Mouse (Mus musculus) hindbrain, embryonic 12.5 days (tissue): Measurements from ENCODE around the gene Grb2. TPM values are rescaled to one million over a fixed set of nuclear protein-coding genes. Genes with fewer than 3 reads are reported as not detected.

Experiments
- ATAC-seq: fragments of 200-750 bp; cut with Nextera tagmentation; 2 replicates; pipeline ENCODE4 v1.8.0; 2017; ENCODE audit warnings: moderate TSS enrichment; ENCODE audit not compliant: low FRiP score
- H3K27ac ChIP-seq: fragments of 300-500 bp; sonication (generic); 2 replicates; pipeline ENCODE4 v1.5.1; 2016; ENCODE audit warnings: mild to moderate bottlenecking
- H3K27me3 ChIP-seq: fragments of 300-500 bp; sonication (generic); 2 replicates; pipeline ENCODE4 v1.6.1; 2016; ENCODE audit warnings: mild to moderate bottlenecking
- H3K36me3 ChIP-seq: fragments of 300-500 bp; sonication (generic); 2 replicates; pipeline ENCODE4 v1.6.1; 2016; ENCODE audit warnings: mild to moderate bottlenecking
- H3K4me1 ChIP-seq: fragments of 300-500 bp; sonication (generic); 2 replicates; pipeline ENCODE4 v1.6.1; 2016
- H3K4me2 ChIP-seq: fragments of 300-500 bp; sonication (generic); replicated peaks from 2 replicates; pipeline ENCODE4 v1.6.1; 2016; ENCODE audit warnings: mild to moderate bottlenecking
- H3K4me3 ChIP-seq: fragments of 300-500 bp; sonication (generic); 2 replicates; pipeline ENCODE4 v1.5.1; 2016; ENCODE audit warnings: mild to moderate bottlenecking
- H3K9ac ChIP-seq: fragments of 300-500 bp; sonication (generic); 2 replicates; pipeline ENCODE4 v1.6.1; 2016; ENCODE audit warnings: mild to moderate bottlenecking, moderate library complexity
- H3K9me3 ChIP-seq: fragments of 300-500 bp; sonication (generic); replicated peaks from 2 replicates; pipeline ENCODE4 v1.6.1; 2016; ENCODE audit warnings: mild to moderate bottlenecking
- WGBS: fragments of 180-500 bp; shearing (Covaris S2); methylation state at CpG from one replicate; pipeline ENCODE4 v1.1.7; 2016; 5-methylcytosine and 5-hydroxymethylcytosine counted together
- polyA plus RNA-seq: library from polyadenylated mRNA; unstranded; fragments of >200 nt; fragmentation: Nextera tagmentation; extraction: Ambion mirVana; gene quantifications from 2 replicates; pipeline ENCODE4 v1.2.1, GENCODE M21; 2016

Grb2 gene
- polyA plus RNA-seq, 1 experiment from 2014 or later = 151 TPM

DNA sequence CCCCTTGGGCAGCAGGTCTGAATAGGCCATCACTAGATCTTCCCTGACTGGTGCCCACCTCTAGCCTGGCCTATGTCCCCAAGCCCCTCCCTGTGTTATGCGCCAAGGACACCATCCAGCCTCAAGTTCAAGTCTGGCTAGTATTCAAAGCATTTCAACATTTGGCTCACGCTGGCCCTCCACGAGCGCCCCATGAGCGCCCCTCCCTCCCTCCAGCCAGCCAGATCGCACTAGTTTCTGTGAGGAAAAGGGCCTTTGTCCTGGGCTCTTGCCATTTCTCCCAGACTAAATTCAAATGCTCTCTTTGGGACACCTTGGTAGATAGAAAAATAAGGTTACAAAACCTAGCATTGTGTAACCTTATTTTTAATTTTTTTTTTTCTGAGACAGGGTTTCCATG, 92.5 kb downstream of the Grb2 start:
- Histone ChIP-seq H3K4me1 (peaks cover 20% of the 10 kb centered on the region), H3K36me3 (peaks cover 46% of the 10 kb centered on the region), H3K27ac (no peak overlapping the region), H3K9ac (no peak overlapping the region), H3K4me2 (no peak overlapping the region), H3K27me3 (peaks cover 7% of the 10 kb centered on the region), H3K4me3 (no peak overlapping the region), H3K9me3 (no peaks in the 10 kb centered on the region)
- ATAC-seq = no peak
- WGBS = 94% methylated on average over 6 of the region's 6 CpGs

DNA sequence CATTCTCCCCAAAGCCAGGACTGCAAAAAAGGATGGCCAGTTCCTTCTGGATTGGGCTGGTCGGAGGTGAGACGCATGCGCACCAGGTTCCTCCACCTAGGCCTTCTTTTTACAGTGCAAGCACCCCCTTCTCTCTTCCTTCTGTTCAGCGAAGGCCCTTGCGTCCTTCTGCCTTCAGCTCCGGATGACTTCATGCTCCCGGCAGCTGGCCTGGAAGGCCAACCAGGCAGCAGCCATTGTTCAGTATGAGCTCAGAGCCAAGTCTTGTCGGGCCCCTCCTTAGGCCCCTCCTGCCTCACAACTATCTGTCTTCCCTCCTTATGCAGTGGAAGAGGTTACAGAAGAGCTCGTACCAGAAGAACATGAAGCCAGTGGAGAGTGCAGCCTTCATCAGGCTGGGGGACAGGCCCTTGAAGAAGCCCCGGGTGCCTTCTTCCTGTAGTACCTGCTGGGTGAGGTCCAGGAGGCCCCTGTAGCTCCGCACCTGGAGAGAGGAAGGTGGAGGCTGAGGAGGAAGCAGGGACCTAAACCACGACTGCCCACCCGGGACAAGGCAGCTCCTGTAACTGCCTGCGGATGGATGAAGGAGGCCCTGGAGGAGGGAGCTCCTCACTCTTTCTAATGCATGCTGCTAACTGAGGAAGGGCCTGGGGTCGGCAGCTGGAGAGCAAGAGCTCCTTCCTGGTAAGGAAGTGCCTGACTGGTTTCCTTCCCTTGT, 93.1 kb downstream of the Grb2 start:
- no peak overlapping the region for H3K4me2 ChIP-seq
- H3K36me3 ChIP-seq = peaks cover 40% of the 10 kb centered on the region
- H3K27ac ChIP-seq = no peak overlapping the region
- peaks cover 7% of the 10 kb centered on the region for H3K27me3 ChIP-seq
- H3K9ac ChIP-seq = no peak overlapping the region
- peaks cover 20% of the 10 kb centered on the region for H3K4me1 ChIP-seq
- H3K9me3 ChIP-seq = no peaks in the 10 kb centered on the region
- no peak overlapping the region for H3K4me3 ChIP-seq
- ATAC-seq = no peak
- WGBS = 86% methylated on average over 15 of the region's 15 CpGs

DNA sequence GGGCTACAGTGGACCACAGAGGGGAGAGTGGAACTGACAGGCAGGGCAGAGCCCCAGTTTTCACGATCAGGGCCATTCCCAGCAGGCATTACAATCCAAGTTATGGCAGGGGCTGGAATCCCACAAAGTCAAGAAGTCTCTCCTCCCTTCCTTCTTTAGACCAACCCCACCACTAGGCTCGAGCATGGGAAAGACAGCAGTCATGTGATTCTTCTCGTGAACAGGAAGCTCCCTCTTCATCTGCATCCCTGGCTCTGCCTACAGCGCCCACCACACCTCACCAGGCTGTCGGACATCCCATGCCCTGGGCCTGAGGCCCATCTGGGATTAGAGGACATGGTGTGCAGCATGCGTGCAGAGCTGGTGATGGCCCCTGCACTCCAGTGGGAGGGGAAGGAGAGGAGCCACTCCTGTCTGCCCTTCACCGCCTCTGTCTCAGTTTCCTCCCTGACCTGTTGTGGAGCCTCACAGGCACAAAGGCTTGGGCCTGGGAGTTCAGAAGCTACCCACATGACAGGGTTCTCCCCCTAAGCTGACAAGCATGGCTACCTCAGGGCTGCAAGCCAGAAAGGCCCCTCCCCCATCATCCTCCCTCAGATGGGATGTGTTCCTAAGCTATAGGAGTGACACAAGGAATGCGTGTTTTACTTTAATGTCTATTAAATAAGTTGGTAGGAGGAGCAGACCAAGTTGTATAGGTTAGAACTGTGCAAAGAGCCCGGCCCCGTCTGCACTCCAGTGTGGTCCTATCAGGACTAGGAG, 93.9 kb downstream of the Grb2 start:
- Histone ChIP-seq H3K4me3 (no peak overlapping the region), H3K9ac (no peak overlapping the region), H3K4me1 (peaks cover 20% of the 10 kb centered on the region), H3K36me3 (peaks cover 36% of the 10 kb centered on the region), H3K9me3 (no peaks in the 10 kb centered on the region), H3K27me3 (peaks cover 7% of the 10 kb centered on the region), H3K27ac (no peak overlapping the region), H3K4me2 (no peak overlapping the region)
- ATAC-seq = no peak
- 82% methylated on average over 10 of the region's 10 CpGs for WGBS

DNA sequence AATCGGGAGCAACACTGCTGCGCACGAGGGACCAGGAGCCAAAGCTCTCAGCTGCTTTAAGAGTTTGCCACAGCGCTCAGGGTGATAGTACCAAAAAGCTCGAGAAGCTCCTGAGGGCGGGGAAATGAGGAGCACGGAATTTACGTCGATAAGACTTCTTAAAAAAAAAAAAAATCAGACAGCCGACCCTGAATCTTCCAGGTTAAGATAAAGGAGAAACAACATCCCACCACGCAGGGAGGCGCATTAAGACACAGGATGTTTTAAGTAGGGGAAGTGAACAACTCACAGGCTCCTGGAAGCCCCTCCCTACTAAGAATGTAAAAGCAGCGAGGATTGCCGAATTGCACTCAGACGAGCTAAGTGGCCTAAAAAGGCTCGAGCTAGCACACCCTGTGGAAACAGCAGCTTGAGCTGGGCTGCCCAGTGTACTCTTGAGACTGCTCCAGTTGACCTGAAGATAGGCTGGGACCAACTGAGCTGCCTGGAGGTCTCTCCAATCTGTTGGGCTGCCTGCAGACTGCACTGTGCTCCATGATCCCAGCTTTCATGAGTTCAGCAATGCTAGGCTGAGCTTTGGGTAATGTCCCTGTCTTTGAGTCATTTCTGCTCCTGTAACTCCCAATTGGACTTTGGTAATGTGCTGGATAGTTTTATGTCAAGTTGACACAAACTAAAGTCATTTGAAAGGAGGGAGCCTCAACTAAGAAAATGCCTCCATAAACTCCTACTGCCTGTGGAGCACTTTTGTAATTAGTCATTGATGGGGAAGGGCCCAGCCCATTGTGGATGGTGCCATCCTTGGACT, 95.1 kb downstream of the Grb2 start:
- Histone ChIP-seq H3K36me3 (peaks cover 39% of the 10 kb centered on the region), H3K4me1 (peaks cover 20% of the 10 kb centered on the region), H3K27ac (0 out of 2 replicates have a peak overlapping the region, but pooled peaks have one; percentile 71), H3K9me3 (no peaks in the 10 kb centered on the region), H3K9ac (peak overlapping the region; percentile 68), H3K27me3 (peaks cover 7% of the 10 kb centered on the region), H3K4me2 (peak overlapping the region; percentile 89), H3K4me3 (peak overlapping the region; percentile 57)
- under 1% methylated on average over 16 of the region's 16 CpGs for WGBS
- no peak for ATAC-seq

DNA sequence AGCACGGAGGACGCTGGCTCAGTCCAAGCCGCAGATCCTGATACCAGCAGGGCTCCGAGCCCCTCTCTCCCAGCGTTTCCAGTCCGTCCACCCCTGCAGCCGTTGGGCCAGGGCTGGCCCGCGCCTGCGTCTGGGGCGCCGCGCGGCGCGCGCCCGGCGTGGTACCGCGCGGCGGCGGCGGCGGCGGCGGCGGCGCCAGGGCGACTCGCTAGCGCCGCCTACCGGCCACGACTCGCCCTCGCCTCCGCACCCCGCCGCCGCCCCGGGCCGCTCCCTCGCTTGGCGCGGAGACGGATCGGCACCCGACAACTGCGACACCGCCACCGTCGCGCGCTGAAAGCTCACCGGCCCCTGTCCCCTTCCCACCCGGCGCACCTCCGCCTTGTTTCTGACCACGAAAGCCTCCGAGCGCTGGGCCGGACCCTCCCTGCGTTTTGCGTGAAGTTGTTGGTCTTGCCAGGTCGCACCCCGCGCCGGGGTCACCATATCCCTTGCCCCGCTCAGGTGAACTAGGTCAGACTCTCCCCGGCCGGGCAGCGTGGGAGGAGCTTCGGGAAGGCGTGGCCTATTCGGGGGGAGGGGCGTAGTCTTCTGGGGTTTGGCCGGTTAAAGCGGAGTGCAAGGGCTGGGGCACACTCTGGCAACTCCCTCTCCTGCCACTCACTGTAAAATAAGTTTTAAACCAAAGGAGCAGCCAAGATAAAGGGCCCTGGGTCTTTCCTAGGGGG, 95.8 kb downstream of the Grb2 start, which contains the start of gene Mif4gd:
Gene Mif4gd (minus strand): TSS at position 560 of the 728 bp plus-strand sequence.
- Histone ChIP-seq H3K4me3 (peak within 1 kb of the TSS; percentile 57), H3K36me3 (peaks cover 46% of the 10 kb centered on the region), H3K9me3 (no peaks in the 10 kb centered on the region), H3K4me2 (peak within 1 kb of the TSS; percentile 89), H3K27me3 (peaks cover 7% of the 10 kb centered on the region), H3K9ac (peak within 1 kb of the TSS; percentile 68), H3K4me1 (peaks cover 20% of the 10 kb centered on the region), H3K27ac (peak within 1 kb of the TSS; percentile 71)
- WGBS = 1% methylated on average over 64 of the region's 80 CpGs
- ATAC-seq = peak; percentile 85

DNA sequence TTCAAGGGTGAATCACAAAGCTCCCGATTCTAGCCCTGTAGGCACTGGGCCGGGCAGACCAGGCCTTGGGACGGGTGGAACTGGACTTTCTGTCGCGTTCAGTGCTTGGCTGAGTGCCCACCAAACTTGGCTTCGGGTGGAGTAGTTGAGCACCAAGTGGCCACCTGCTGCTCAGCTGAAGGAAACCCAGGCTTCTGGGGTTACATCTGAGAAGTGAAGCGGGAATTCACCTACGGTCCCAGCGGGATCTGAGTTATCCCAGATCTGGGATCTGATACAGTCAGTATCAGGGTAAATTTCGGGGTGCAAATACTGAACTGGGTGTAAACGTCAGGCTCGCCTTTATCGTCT, 96.4 kb downstream of the Grb2 start:
- Histone ChIP-seq H3K4me3 (peak overlapping the region; percentile 57), H3K4me1 (peaks cover 20% of the 10 kb centered on the region), H3K4me2 (peak overlapping the region; percentile 89), H3K36me3 (peaks cover 47% of the 10 kb centered on the region), H3K27me3 (peaks cover 7% of the 10 kb centered on the region), H3K9me3 (no peaks in the 10 kb centered on the region), H3K27ac (peak overlapping the region; percentile 19; the same call in 1 of the 2 replicates), H3K9ac (peak overlapping the region; percentile 68; the same call in 1 of the 2 replicates)
- ATAC-seq = peak; percentile 20
- WGBS = 2% methylated on average over 13 of the region's 13 CpGs

DNA sequence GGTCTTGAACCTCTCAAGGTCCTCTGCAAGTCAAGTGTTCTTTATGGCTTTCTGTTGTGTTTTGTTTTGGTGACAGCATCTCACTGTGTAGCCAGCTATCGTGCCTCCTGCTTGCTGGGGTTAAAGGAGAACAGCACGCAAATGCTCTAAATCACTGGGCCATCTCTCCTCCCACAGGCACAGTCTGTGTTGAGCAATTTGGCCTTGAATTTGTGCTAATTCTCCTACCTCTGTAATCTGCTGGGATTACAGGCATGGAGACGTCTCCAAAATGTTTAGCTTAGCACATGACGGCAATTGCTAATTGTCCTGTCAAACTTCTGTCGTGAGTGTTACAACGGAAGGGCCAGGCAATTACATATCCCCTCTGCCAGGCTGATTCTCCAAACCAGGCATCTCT, 97.2 kb downstream of the Grb2 start:
- WGBS = 79% methylated on average over 6 of the region's 6 CpGs
- no peak for ATAC-seq
- Histone ChIP-seq H3K4me1 (peaks cover 20% of the 10 kb centered on the region), H3K27me3 (peaks cover 7% of the 10 kb centered on the region), H3K4me3 (no peak overlapping the region), H3K9ac (no peak overlapping the region), H3K36me3 (peaks cover 53% of the 10 kb centered on the region), H3K9me3 (no peaks in the 10 kb centered on the region), H3K27ac (no peak overlapping the region), H3K4me2 (peak overlapping the region; percentile 89; the same call in 1 of the 2 replicates)

DNA sequence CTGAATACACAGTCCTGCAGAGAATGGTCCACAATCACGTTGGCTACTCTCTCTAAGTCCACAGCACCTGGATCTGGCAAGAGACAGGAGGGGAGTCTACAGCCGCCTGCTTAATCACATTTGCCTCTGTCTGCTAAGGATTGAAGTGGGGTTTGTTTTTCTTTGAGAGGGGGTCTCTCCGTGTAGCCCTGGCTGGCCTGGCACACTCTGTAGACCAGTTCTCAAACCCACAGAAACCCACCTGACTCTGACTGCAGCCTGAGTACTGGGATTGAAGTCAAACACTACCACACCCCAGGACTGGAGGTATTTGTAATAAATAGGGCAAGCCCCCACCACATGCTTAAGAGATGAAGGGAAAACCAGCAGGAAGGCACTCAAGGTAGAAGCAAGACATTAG, 98.8 kb downstream of the Grb2 start:
- peaks cover 7% of the 10 kb centered on the region for H3K27me3 ChIP-seq
- H3K36me3 ChIP-seq = peaks cover 46% of the 10 kb centered on the region

DNA sequence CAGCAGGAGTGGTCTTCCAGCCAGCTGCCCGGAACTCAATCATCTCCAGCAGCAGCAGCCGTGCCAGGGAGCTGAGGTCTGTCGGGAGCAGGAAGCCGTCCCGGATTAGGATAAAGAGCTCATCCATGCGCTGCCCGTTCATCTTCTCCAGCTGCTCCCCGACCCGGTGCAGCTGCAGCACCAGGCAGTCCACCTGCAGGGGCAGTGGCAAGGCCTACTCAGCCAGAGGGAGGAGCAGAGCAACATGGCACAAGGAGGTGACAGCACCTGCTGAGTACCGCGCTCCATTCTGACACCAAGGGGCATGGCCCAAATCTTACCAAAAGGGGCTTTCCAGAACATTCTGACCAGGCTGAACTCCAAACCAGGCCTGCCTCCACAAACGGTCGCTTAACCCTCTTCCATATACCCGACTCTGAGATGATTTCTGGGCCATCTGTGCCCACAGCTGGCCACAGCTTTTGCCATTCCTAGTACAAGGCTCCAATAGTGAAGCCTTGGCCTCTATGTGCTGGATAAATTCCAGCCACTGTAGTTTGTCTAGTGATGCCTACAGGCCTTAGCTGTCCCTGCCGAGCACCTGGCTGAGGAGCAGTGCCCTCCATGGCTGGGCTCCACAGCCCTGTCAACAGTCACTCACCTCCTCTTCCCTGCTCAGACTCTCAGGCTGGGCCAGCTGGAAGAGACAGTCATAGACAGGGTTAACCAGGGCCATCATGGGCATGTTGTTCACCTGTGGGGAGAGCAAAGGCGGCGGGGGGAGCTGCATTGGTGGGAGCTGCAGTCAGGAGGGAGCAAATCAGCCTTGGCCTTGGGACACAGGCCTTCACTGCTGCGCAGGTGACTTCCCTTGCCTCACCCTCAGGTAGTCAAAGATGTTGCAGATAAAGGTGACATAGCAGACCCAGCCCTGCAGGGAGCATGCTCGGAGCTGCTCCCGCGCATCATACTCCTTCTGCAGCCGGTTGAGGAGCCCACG, 99.7 kb downstream of the Grb2 start:
- peaks cover 29% of the 10 kb centered on the region for H3K4me1 ChIP-seq
- WGBS = 78% methylated on average over 23 of the region's 23 CpGs
- no peaks in the 10 kb centered on the region for H3K9me3 ChIP-seq
- no peak for ATAC-seq
- 0 out of 2 replicates have a peak overlapping the region, but pooled peaks have one; percentile 8 for H3K9ac ChIP-seq
- no peak overlapping the region for H3K4me3 ChIP-seq
- H3K27ac ChIP-seq = no peak overlapping the region
- no peak overlapping the region for H3K4me2 ChIP-seq
- peaks cover 44% of the 10 kb centered on the region for H3K36me3 ChIP-seq
- H3K27me3 ChIP-seq = peaks cover 7% of the 10 kb centered on the region

More for the DNA sequence above, 98.8 kb downstream of the Grb2 start:
- ATAC-seq = no peak
- peaks cover 30% of the 10 kb centered on the region for H3K4me1 ChIP-seq
- 71% methylated on average over 3 of the region's 3 CpGs for WGBS
- H3K4me2 ChIP-seq = no peak overlapping the region
- no peaks in the 10 kb centered on the region for H3K9me3 ChIP-seq
- no peak overlapping the region for H3K27ac ChIP-seq
- H3K9ac ChIP-seq = no peak overlapping the region
- H3K4me3 ChIP-seq = no peak overlapping the region

DNA sequence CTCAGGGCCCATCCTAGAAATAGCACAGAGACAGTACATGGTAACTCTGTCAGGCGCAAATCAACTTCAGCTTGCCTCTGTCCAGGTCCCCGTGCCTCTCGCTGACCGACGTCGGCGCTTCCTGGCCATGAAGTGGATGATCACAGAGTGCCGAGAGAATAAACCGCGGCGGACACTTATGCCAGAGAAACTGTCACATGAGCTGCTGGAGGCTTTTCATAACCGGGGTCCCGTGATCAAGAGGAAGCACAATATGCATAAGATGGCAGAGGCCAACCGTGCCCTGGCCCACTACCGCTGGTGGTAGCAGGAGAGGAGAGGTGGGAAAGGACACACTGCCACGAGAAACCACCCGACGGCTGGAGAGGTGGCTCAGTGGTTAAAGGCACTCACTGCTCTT, 101.7 kb downstream of the Grb2 start:
- peaks cover 44% of the 10 kb centered on the region for H3K36me3 ChIP-seq
- H3K9me3 ChIP-seq = no peaks in the 10 kb centered on the region

DNA sequence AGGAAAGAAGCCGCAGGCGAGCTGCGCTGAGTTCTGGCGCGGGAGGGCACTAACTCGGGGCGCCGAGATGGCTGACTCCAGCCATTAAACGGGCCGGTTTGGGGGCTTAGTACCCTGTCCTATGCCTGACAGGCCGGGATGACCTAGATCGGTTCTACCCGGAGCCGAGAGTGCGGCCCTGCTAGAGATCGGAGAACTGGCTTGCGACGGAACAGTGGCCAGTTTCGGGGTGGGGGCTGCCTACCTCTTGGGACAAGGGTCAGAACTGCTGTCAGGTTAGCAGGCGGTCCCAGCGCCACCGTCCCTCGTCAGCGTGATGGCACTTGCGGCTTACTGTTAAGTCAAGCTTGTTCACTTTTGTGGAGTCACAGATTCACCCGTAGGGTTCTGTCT, 104.1 kb downstream of the Grb2 start:
- Histone ChIP-seq H3K9me3 (no peaks in the 10 kb centered on the region), H3K27me3 (no peaks in the 10 kb centered on the region), H3K4me2 (peak overlapping the region; percentile 96), H3K27ac (peak overlapping the region; percentile 88), H3K36me3 (peaks cover 50% of the 10 kb centered on the region), H3K9ac (peak overlapping the region; percentile 98), H3K4me3 (peak overlapping the region; percentile 99), H3K4me1 (peaks cover 27% of the 10 kb centered on the region)
- WGBS = 1% methylated on average over 26 of the region's 26 CpGs
- peak; percentile 61 for ATAC-seq

More for the DNA sequence above, 101.7 kb downstream of the Grb2 start:
- Histone ChIP-seq H3K27ac (no peak overlapping the region), H3K9ac (no peak overlapping the region), H3K27me3 (peaks cover 4% of the 10 kb centered on the region; the same call in 1 of the 2 replicates), H3K4me3 (no peak overlapping the region), H3K4me2 (no peak overlapping the region), H3K4me1 (peaks cover 29% of the 10 kb centered on the region)
- WGBS = 94% methylated on average over 18 of the region's 18 CpGs
- no peak for ATAC-seq
